Mouse (Mus musculus) NIH3T3 (cell line): ENCODE measurements at regions not wholly inside any gene's neighbourhood (a gene's known extent, or its start where the extent isn't known, plus 50 kb on each side); places are given as distances from the start of the nearest gene placed in this dataset.
A peak's percentile ranks its signal among the peaks of the same experiment; 100 is the strongest.

Experiments
- DNase-seq: peaks from one replicate; pipeline ENCODE4 v3.0.0-alpha.2; 2012; ENCODE audit warnings: low read depth

- DNase-seq = no peak
Observed at GRCm38 (mm10) chr10:41018888-41019287, 53.2 kb downstream of the Gpr6 start.

GRCm38 (mm10) chr10:41016547-41016946, 55.5 kb downstream of the Gpr6 start:
- DNase-seq = no peak

GRCm38 (mm10) chr10:41015654-41016053, 56.4 kb downstream of the Gpr6 start:
- peak; percentile 81 for DNase-seq

GRCm38 (mm10) chr10:41010585-41010984, 61.5 kb downstream of the Gpr6 start:
- no peak for DNase-seq

GRCm38 (mm10) chr10:41007866-41008265, 64.2 kb downstream of the Gpr6 start:
- DNase-seq = no peak

- DNase-seq = no peak
Observed at GRCm38 (mm10) chr10:41006634-41007033, 65.5 kb downstream of the Gpr6 start.

GRCm38 (mm10) chr10:41005776-41006175, 66.3 kb downstream of the Gpr6 start:
- DNase-seq = no peak

- no peak for DNase-seq
Observed at GRCm38 (mm10) chr10:41004753-41005152, 67.3 kb downstream of the Gpr6 start.

- DNase-seq = peak; percentile 94
Observed at GRCm38 (mm10) chr10:41004044-41004689, 67.9 kb downstream of the Gpr6 start.

GRCm38 (mm10) chr10:41003197-41003596, 68.9 kb downstream of the Gpr6 start:
- DNase-seq = peak; percentile 65

GRCm38 (mm10) chr10:41000965-41001364, 71.1 kb downstream of the Gpr6 start:
- no peak for DNase-seq

GRCm38 (mm10) chr10:40999486-40999885, 72.6 kb downstream of the Gpr6 start:
- no peak for DNase-seq

GRCm38 (mm10) chr10:40998799-40999198, 73.3 kb downstream of the Gpr6 start:
- DNase-seq = no peak

GRCm38 (mm10) chr10:40998330-40998729, 73.8 kb downstream of the Gpr6 start:
- no peak for DNase-seq

GRCm38 (mm10) chr10:40997606-40998005, 74.5 kb downstream of the Gpr6 start:
- DNase-seq = no peak
